8 mouse cellular contexts compared by ENCODE assay signal in genomic region chr1:159390049-159390448, GRCm38 (mm10).
DNase-seq lines count a peak whose midpoint lies in the region; ATAC-seq and TF ChIP-seq lines count a peak whose summit lies in the region.

No protein-coding gene starts in this region.

- H3K9ac ChIP-seq in ES-E14 (ENCODE audit: insufficient read depth, low read depth, low read length, poor library complexity, severe bottlenecking), result no peak overlapping the region

- no peaks in the 10 kb centered on the region for H3K4me1 ChIP-seq in ES-E14 (ENCODE audit: control insufficient read depth in 2 of 2, insufficient read depth in 2 of 2, low read length in 2 of 2, poor library complexity in 1 of 2)
- H3K4me1 ChIP-seq in small intestine, adult 2 months (ENCODE audit: control insufficient read depth, insufficient read depth, insufficient read length, low read length), result no peaks in the 10 kb centered on the region

- H3K4me3 ChIP-seq in ES-E14 (ENCODE audit: insufficient read depth in 1 of 2, low read depth in 1 of 2, low read length in 2 of 2, poor library complexity in 1 of 2, severe bottlenecking in 1 of 2), result no peak overlapping the region
- H3K4me3 ChIP-seq in small intestine, adult 2 months (ENCODE audit: low read depth, low read length), result no peak overlapping the region

- no peak for TF ChIP-seq POLR2A in small intestine, adult 2 months (IDR thresholded peaks at IDR 0.05; ENCODE audit: low read depth, low read length)

- H3K27ac ChIP-seq in ES-E14 (ENCODE audit: insufficient read depth, low read depth, low read length, poor library complexity, severe bottlenecking), result no peak overlapping the region
- no peak overlapping the region for H3K27ac ChIP-seq in small intestine, adult 2 months (ENCODE audit: insufficient read depth, low read depth, low read length)

- TF ChIP-seq CTCF in small intestine, adult 2 months (IDR thresholded peaks at IDR 0.05; ENCODE audit: extremely low read depth, insufficient read length, insufficient replicate concordance, low read depth, low read length), result peak; percentile 67; the same call in 1 of the 2 replicates

- peak; percentile 90 for ATAC-seq in megakaryocyte, adult 5-6 weeks (ENCODE audit: poor library complexity, severe bottlenecking)
- ATAC-seq in erythroblast, adult 5-6 weeks (replicated peaks; ENCODE audit: low FRiP score, poor library complexity, severe bottlenecking), result no peak; the same call in 1 of the 2 replicates

- WGBS in small intestine, adult 2 months, result 18% methylated on average over 14 of the region's 14 CpGs

- no peaks in the 10 kb centered on the region for H3K36me3 ChIP-seq in ES-E14 (ENCODE audit: control insufficient read depth, insufficient read depth, low read length, poor library complexity, severe bottlenecking)
- H3K36me3 ChIP-seq in small intestine, adult 2 months (ENCODE audit: control insufficient read depth, insufficient read depth, low read length), result no peaks in the 10 kb centered on the region

- H3K9me3 ChIP-seq in ES-E14 (ENCODE audit: control insufficient read depth, insufficient read depth, low read depth, low read length), result no peaks in the 10 kb centered on the region

- peak; percentile 78 for DNase-seq in ES-E14 (ENCODE audit: low read depth, low spot score)
- peak; percentile 87 for DNase-seq in adrenal gland, postnatal 10 days
- peak; percentile 70 for DNase-seq in embryo, embryonic 9.5 days (ENCODE audit: extremely low spot score)
- peak; percentile 71 to 85 for DNase-seq in heart, postnatal 14 days
- DNase-seq in layer of hippocampus, postnatal 14 days (ENCODE audit: low spot score in 2 of 2), result peak; percentile 72 to 82

- intact Hi-C loops in heart, postnatal 14 days (cut with DNase I), result loop anchor here (10.0 kb wide), 2 partner anchors 485 to 795 kb away; no protein-coding TSS in a partner anchor

- no peaks in the 10 kb centered on the region for H3K27me3 ChIP-seq in small intestine, adult 2 months (ENCODE audit: control insufficient read depth, insufficient read depth, low read length)

- in situ Hi-C loops in ES-E14 (cut with MboI; ENCODE audit: low sequenced_read_pairs in 2 of 2, unreplicated experiment in 2 of 2), result loop anchor here (10.0 to 25.0 kb wide), 2 partner anchors 672 to 675 kb away; no protein-coding TSS in a partner anchor

TF ChIP-seq in ES-E14, 5 proteins besides CTCF, POLR2A, EP300 and RAD21:
- TF ChIP-seq CHD2 (IDR thresholded peaks at IDR 0.05; ENCODE audit: low read depth, low read length) (no peak), ZC3H11A (IDR thresholded peaks at IDR 0.05; ENCODE audit: borderline replicate concordance, low read depth, low read length) (peak; percentile 37; the same call in 1 of the 2 replicates), MAFK (IDR thresholded peaks at IDR 0.05; ENCODE audit: insufficient read depth, low read depth, low read length) (no peak)
